35 mouse cellular contexts compared by ENCODE assay signal in the genomic region with DNA sequence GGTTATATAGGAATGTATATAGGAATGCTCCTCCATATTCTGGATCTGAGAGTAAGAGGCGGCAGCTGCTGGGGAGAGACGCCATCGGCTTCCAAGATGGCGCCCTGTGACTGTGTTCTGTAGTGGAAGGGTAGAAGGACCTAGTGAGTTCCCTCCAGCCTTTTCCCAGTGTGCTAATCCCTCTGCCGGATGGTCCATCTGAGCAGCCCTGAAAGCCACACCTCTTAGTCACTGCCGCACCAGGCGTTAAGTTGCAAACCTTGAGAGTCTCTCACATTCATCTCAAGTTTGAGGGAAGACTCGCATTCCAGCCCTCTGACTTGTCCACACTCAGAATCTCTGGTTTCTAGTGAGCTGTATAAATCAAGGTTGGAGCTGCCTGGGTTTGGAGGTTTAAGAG. TPM values are rescaled to one million over a fixed set of nuclear protein-coding genes. Genes with fewer than 3 reads are reported as not detected.
A peak's percentile ranks its signal among the peaks of the same experiment; 100 is the strongest.
DNase-seq lines count a peak whose midpoint lies in the region; ATAC-seq and TF ChIP-seq lines count a peak whose summit lies in the region.
"Had no signal": no experiment of that assay in that cellular context is flagged by ENCODE, and none has a peak within 500 bp of the region (broad histone marks: within the 10 kb centered on the region; RNA-seq: fewer than 3 reads in every experiment).

No protein-coding gene starts in this region.

- intact Hi-C loops in heart, adult 2 months (cut with DNase I) = no loop called here

- 89% methylated on average over 8 of the region's 8 CpGs for WGBS in kidney, adult 2 months
- WGBS in embryonic facial prominence, embryonic 10.5 days = 90% methylated on average over 8 of the region's 8 CpGs
- WGBS in forebrain, embryonic 11.5 days = 91% methylated on average over 8 of the region's 8 CpGs
- WGBS in heart, adult 2 months = 92% methylated on average over 8 of the region's 8 CpGs

- no peaks in the 10 kb centered on the region for H3K79me2 ChIP-seq in heart, adult 2 months (replicated peaks; ENCODE audit: control insufficient read depth, insufficient read depth, low read length)

- no peaks in the 10 kb centered on the region for H3K4me1 ChIP-seq in kidney, adult 2 months (ENCODE audit: control insufficient read depth, insufficient read depth, low read length)
- H3K4me1 ChIP-seq in embryonic facial prominence, embryonic 10.5 days = peaks cover 20% of the 10 kb centered on the region
- H3K4me1 ChIP-seq in forebrain, embryonic 11.5 days (replicated peaks; ENCODE audit: control insufficient read depth, insufficient read depth, low read length) = no peaks in the 10 kb centered on the region
- no peaks in the 10 kb centered on the region for H3K4me1 ChIP-seq in heart, adult 2 months (ENCODE audit: control insufficient read depth, insufficient read depth, low read length)
- H3K4me1 ChIP-seq: hindbrain, embryonic 15.5 days; neural tube, embryonic 12.5 days had no signal

- H3K4me2 ChIP-seq in forebrain, embryonic 11.5 days (ENCODE audit: low read depth, low read length, severe bottlenecking) = no peak overlapping the region
- H3K4me2 ChIP-seq: embryonic facial prominence, embryonic 12.5 days; forebrain, embryonic 12.5 days; hindbrain, embryonic 15.5 days; midbrain, embryonic 11.5 days; neural tube, embryonic 12.5 days had no signal

- no peak overlapping the region for H3K9ac ChIP-seq in forebrain, embryonic 11.5 days (ENCODE audit: low read length)
- no peak overlapping the region for H3K9ac ChIP-seq in heart, adult 2 months (ENCODE audit: low read depth, low read length)
- H3K9ac ChIP-seq: embryonic facial prominence, embryonic 12.5 days; forebrain, embryonic 12.5 days; hindbrain, embryonic 15.5 days; liver, embryonic 14.5 days; neural tube, embryonic 12.5 days had no signal

- no peak for DNase-seq in kidney, adult 2 months
- no peak for DNase-seq in kidney, postnatal 25 days
- peak; percentile 25 for DNase-seq in Muller cell, postnatal 12 days (ENCODE audit: inconsistent ontology term)
- DNase-seq in embryonic facial prominence, embryonic 10.5 days (ENCODE audit: low spot score) = no peak
- DNase-seq in forebrain, embryonic 11.5 days (ENCODE audit: low spot score) = no peak
- no peak for DNase-seq in heart, adult 2 months
- no peak for DNase-seq in left cerebral cortex, adult 9 months (ENCODE audit: low spot score in 2 of 2)
- DNase-seq: adrenal gland, postnatal 10 days; B cell, adult 2 months; cerebellum, adult 11 months; cerebellum, adult 9-10 months; cerebellum, postnatal 36 days; gastrocnemius, postnatal 14 days; layer of hippocampus, postnatal 36 days; liver; lung, adult 2 months; lung, postnatal 14 days; right cerebral cortex, adult 18-20 months; right cerebral cortex, postnatal 4 days; thymus, adult 18-20 months; thymus, postnatal 25 days had no signal

- no peaks in the 10 kb centered on the region for H3K36me3 ChIP-seq in kidney, adult 2 months (ENCODE audit: control insufficient read depth, insufficient read depth, low read length)
- no peaks in the 10 kb centered on the region for H3K36me3 ChIP-seq in embryonic facial prominence, embryonic 10.5 days (replicated peaks)
- no peaks in the 10 kb centered on the region for H3K36me3 ChIP-seq in forebrain, embryonic 11.5 days (ENCODE audit: control insufficient read depth, insufficient read depth, low read length)
- no peaks in the 10 kb centered on the region for H3K36me3 ChIP-seq in heart, adult 2 months (ENCODE audit: control insufficient read depth, insufficient read depth, low read length)
- H3K36me3 ChIP-seq: embryonic facial prominence, embryonic 12.5 days; forebrain, embryonic 12.5 days; G1E; hindbrain, embryonic 15.5 days; neural tube, embryonic 12.5 days had no signal

- TF ChIP-seq POLR2A in kidney, adult 2 months (IDR thresholded peaks at IDR 0.05; ENCODE audit: low read depth, low read length) = no peak
- TF ChIP-seq POLR2A in heart, adult 2 months (IDR thresholded peaks at IDR 0.05; ENCODE audit: insufficient read depth, low read depth, low read length) = no peak

- no peak for ATAC-seq in forebrain, embryonic 11.5 days (replicated peaks; ENCODE audit: low FRiP score)
- ATAC-seq: inflammation-experienced regulatory T-cells, adult 6 months; midbrain, embryonic 16.5 days had no signal

- TF ChIP-seq CTCF in kidney, adult 2 months (conservative IDR thresholded peaks at IDR 0.05; ENCODE audit: insufficient read depth, insufficient read length, low read depth, low read length) = no peak
- no peak for TF ChIP-seq CTCF in heart, adult 2 months (IDR thresholded peaks at IDR 0.05)

- TF ChIP-seq EP300 in heart, adult 2 months (IDR thresholded peaks at IDR 0.05; ENCODE audit: insufficient read depth, low read depth, low read length) = no peak

- no peak overlapping the region for H3K4me3 ChIP-seq in kidney, adult 2 months (ENCODE audit: insufficient read depth, low read depth, low read length)
- H3K4me3 ChIP-seq in embryonic facial prominence, embryonic 10.5 days = no peak overlapping the region
- H3K4me3 ChIP-seq in forebrain, embryonic 11.5 days (ENCODE audit: low read depth, low read length) = no peak overlapping the region
- no peak overlapping the region for H3K4me3 ChIP-seq in heart, adult 2 months
- H3K4me3 ChIP-seq: embryonic facial prominence, embryonic 12.5 days; forebrain, embryonic 12.5 days; heart, embryonic 10.5 days; hindbrain, embryonic 15.5 days; neural tube, embryonic 12.5 days had no signal

- no peaks in the 10 kb centered on the region for H3K9me3 ChIP-seq in embryonic facial prominence, embryonic 10.5 days
- no peaks in the 10 kb centered on the region for H3K9me3 ChIP-seq in forebrain, embryonic 11.5 days (ENCODE audit: control insufficient read depth, low read length)
- H3K9me3 ChIP-seq: embryonic facial prominence, embryonic 12.5 days; forebrain, embryonic 12.5 days; G1E; heart, embryonic 10.5 days; hindbrain, embryonic 15.5 days; neural tube, embryonic 12.5 days had no signal

- peak overlapping the region; percentile 10; the same call in 1 of the 2 replicates for H3K27ac ChIP-seq in kidney, adult 2 months (ENCODE audit: insufficient read depth, low read depth, low read length)
- peak overlapping the region; percentile 10; the same call in 1 of the 2 replicates for H3K27ac ChIP-seq in embryonic facial prominence, embryonic 10.5 days (replicated peaks)
- H3K27ac ChIP-seq in forebrain, embryonic 11.5 days (ENCODE audit: low read depth, low read length) = no peak overlapping the region
- H3K27ac ChIP-seq in heart, adult 2 months = no peak overlapping the region
- H3K27ac ChIP-seq: embryonic facial prominence, embryonic 12.5 days; forebrain, embryonic 12.5 days; hindbrain, embryonic 15.5 days; liver, embryonic 14.5 days; neural tube, embryonic 12.5 days; stomach, postnatal 0 days had no signal

- H3K27me3 ChIP-seq in kidney, adult 2 months (replicated peaks; ENCODE audit: control insufficient read depth, insufficient read depth, low read length) = no peaks in the 10 kb centered on the region
- H3K27me3 ChIP-seq in embryonic facial prominence, embryonic 10.5 days (replicated peaks; ENCODE audit: low read depth, poor library complexity, severe bottlenecking) = no peaks in the 10 kb centered on the region
- no peaks in the 10 kb centered on the region for H3K27me3 ChIP-seq in forebrain, embryonic 11.5 days (ENCODE audit: control insufficient read depth, insufficient read depth, low read length)
- no peaks in the 10 kb centered on the region for H3K27me3 ChIP-seq in heart, adult 2 months (ENCODE audit: control insufficient read depth, insufficient read depth, low read length)
- H3K27me3 ChIP-seq: embryonic facial prominence, embryonic 12.5 days; forebrain, embryonic 12.5 days; hindbrain, embryonic 15.5 days; neural tube, embryonic 12.5 days had no signal

RNA-seq across cellular contexts. Expression of a gene that starts 46.7 kb away (rescaled TPM):
- polyA plus RNA-seq in kidney, adult 2 months (2012; rRNA removed) = 21.9 and 27.3 TPM in 2 replicates
- polyA plus RNA-seq in embryonic facial prominence, embryonic 10.5 days (2016; fragmentation: Nextera tagmentation; extraction: Ambion mirVana) = 62.4 and 64.8 TPM in 2 replicates
- 80.9 and 89.3 TPM in 2 replicates for polyA plus RNA-seq in forebrain, embryonic 11.5 days (2014; fragmentation: Nextera tagmentation; extraction: Ambion mirVana)
- total RNA-seq in heart, adult 2 months (2021) = 10 to 100 TPM; 21.6 to 26.1 TPM
- polyA plus RNA-seq in heart, adult 2 months (2012; rRNA removed) = 31.9 and 39.2 TPM in 2 replicates
- total RNA-seq: granulocyte monocyte progenitor cell, adult 5-6 weeks; hematopoietic stem cell, adult 5-6 weeks had no signal

RNA-seq across cellular contexts. Expression of a gene that starts 50.2 kb away (rescaled TPM):
- 2.6 and 3.3 TPM in 2 replicates for polyA plus RNA-seq in kidney, adult 2 months (2012; rRNA removed)
- polyA plus RNA-seq in embryonic facial prominence, embryonic 10.5 days (2016; fragmentation: Nextera tagmentation; extraction: Ambion mirVana) = 10.7 and 14.4 TPM in 2 replicates
- polyA plus RNA-seq in forebrain, embryonic 11.5 days (2014; fragmentation: Nextera tagmentation; extraction: Ambion mirVana) = 5.1 and 5.7 TPM in 2 replicates
- total RNA-seq in heart, adult 2 months (2021) = 10 to 100 TPM; 15.2 to 15.4 TPM
- polyA plus RNA-seq in heart, adult 2 months (2012; rRNA removed) = 14.8 and 18.6 TPM in 2 replicates
- total RNA-seq: megakaryocyte progenitor cell, adult 5-6 weeks had no signal

Comparison
In these comparisons a context has a peak if more than half of its experiments do, and no peak if none do; other contexts are left out.
1. H3K27ac ChIP-seq: peak in kidney, adult 2 months (single experiment) and embryonic facial prominence, embryonic 10.5 days (single experiment); none in forebrain, embryonic 11.5 days (single experiment) and heart, adult 2 months (single experiment).